Mouse (Mus musculus): ENCODE measurements around the gene Rbm15.
A peak's percentile ranks its signal among the peaks of the same experiment; 100 is the strongest.
"Not testable (repeated sequence)": the region's sequence is repeated elsewhere in the genome, so short reads cannot be mapped to it uniquely, and the experiment has no call there.

Gene Rbm15

DNA sequence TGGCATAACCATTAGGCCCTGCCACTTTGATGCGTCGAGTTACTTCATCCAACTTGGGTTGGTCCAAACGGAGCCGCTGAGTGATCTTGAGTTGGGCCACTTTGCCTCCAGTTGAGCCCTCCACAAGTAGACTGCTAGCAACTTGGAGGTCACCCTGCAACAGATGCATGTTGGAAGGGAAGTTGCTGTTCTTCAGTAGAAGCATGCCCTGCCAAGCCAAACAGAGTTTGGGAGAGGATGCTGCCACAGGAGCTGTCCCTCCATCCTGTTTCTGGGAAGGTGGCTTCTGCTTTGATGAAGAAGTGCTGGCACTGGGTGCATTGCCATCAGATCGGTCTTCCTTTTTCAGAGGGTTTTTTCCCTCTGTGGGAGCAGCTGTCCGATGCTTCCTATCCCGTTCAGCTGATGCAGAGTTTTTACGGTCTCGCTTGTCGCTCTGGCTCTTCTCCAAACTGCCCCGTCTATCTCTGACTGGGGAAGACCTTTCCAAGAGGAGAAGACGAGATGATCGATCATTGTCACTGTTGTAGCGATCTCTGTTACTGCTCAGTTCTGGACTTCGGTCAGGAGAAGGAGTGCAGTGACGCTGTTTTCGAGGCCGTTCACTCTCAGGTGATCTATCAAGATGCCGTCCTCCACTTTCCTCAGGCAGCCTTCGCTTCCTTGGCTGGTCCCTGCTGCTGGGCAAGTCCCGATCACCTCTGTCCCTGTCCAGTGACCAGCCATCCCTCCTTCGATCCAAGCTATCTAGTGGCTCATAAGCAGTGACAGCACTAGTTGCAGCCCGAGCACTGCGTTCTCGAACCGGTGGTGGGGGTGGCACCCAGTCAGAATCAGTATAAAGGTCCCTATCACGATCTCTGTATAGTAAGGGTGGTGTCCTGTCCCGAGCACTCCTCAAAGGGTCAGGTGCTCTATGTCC is 2.7 kb downstream of the Rbm15 start:
- peak; percentile 11 for DNase-seq

DNA sequence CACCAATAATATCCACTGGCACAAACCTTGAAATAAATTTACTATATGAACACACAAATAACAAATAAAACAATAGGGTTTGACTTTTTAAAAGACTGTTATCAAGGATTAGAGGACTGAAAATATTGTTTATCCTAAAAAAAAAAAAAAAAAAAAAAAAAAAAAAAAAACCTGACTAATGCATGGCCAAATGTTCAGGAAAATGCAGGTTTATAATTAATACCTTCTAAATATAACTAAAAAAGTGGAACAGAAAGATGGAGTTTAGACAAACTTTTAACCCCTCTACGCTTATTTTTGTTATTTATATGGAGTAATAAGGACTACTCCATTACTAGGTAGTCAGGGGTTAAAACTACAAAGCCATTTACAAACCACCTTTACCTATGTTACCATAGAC is 7.0 kb downstream of the Rbm15 start:
- DNase-seq: no peak

DNA sequence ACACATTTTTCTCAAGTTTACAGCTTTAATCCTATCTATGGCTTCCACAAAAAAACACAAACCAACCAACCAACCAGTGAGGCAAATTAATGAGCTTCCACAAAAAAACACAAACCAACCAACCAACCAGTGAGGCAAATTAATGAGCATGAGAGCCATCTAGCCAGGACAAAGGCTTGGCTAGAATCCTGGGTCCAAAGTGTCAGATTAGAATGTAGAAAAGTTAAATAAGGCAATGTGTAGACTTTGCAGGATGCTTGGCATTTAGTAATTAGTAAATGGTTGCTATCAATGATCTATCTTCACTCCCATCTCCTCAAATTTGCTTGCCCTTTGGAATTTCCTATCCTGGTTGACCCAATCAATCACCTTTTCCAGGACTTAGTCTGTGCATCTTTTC is 11.7 kb downstream of the Rbm15 start:
- DNase-seq: no peak

DNA sequence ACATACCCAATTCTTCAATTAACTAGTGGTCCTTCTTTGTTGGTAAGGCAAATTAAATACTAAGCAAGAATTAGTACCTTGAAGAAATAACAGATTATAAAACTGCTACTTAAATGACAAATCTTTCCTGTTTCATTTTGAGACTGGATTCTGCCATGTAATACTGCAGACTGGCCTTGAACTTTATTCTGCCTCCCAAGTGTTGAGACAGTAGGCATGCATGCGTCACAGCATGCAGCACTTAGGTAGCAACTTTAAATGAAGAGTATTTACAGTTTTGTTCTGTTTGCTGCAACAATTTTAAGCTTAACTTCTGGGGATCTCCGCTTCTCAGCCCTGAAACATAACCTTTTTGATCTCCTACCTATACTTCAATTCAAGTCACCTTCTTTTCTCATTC is 12.3 kb downstream of the Rbm15 start:
- DNase-seq: no peak

DNA sequence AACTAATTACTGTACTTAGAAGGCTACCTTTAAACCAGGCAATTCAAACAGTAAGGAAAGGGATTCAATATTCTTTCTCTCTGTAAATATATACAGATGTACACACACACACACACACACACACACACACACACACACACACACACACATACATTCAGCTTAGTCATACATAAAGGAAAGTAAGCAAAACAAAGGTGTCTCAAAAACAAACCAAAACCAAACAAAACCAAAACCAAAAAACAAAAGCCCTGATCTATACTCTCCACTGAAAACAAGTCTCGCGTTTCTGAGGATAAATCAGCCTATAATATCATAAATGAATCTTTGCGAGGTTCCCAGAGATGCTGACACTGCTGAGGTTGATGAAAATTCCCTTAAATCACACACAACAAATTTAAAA is 16.1 kb downstream of the Rbm15 start:
- DNase-seq: no peak

DNA sequence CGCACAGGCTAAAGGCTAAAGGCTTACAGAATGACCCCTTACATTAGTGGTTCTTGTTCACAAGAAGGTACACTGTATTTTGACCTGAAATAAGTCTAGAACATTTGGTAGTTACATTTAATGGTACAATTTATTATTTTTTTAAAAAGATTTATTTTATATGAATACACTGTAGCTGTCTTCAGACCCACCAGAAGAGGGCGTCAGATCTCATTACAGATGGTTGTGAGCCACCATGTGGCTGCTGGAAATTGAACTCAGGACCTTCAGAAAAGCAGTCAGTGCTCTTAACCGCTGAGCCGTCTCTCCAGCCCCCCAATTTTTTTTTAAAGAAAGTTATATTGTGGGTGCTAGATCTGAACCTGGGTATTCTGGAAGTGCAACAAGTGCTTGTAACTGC is 36.6 kb downstream of the Rbm15 start:
- not testable (repeated sequence) for DNase-seq

DNA sequence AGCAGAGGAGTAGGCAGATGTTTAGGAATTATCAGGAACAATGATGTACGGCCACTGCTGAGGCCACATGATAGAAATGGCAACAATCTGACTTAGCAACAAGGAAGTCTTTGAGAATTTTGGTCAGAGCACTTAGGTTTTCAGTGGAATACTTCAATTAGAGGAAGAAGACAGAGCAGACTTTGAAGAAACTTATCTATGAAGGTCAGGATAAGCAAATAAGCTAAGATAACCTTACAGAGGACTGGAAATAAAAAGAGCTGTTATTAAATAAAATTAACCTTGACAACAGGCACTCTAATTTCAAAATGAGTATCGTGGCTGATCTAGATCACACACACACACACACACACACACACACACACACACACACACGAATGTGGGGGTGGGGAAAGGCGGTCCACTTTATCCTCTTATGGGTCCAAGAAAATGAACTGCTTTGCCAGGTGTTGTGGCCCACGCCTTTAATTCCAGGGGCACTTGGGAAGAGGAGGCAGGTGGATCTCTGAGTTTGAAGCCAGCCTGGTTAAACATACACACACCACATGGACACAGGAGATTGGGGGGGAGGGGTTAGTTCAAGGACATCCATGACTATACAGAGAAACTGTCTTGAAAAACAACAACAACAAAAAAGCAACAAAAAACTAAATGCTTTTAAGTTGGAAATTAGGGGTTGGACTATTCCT is 37.7 kb downstream of the Rbm15 start:
- no peak for DNase-seq

DNA sequence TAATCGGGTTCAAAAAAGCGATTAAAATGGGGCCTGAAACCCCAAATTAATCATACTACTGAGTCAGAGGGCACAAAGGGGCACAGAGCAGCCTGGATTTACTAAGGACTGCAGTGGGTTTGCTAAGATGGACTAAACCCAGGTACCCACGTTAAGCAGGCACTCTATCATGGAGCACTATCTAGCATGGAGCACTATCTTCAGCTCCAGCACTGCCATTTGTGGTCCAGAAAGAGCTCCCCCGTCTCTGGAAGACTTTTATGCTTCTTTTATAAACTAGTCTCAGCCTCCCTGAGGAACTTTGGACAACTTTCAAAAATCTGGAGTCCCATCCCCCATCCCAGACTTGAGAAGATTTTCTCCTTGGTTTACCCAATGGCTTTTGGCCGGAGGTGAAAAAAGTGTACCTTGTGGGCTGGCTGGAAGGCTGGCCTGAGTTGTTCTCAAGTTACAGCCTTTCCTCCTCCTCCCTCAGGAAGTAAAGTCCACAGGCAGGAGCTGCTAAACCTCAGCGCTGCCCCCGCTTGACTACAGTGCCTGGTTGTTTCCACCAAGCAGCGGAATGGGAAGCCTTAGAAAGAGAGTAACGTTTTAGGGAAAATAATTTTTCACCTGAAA is 42.6 kb downstream of the Rbm15 start, which contains the start of gene Slc16a4:
TSS of gene Slc16a4 (plus strand) at position 467 of the 618 bp plus-strand sequence.
- no peak for DNase-seq

DNA sequence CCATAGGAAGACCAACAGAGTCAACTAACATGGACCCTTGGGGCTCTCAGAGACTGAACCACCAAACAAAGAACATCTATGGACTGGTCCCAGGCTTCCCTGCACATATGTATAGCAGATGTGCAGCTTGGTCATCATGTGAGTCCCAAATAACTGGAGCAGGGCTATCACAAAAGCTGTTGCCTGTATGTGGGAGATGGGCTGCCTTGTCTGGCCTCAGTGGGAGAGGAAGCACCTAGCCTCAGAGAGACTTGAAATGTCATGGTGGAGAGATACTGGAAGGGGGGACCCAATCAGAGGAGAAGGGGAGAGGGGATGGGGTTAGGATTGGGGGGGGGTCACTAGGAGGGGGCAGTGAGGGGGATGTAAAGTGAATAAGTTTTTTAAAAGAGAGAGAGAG is 46.1 kb downstream of the Rbm15 start:
- DNase-seq: no peak

DNA sequence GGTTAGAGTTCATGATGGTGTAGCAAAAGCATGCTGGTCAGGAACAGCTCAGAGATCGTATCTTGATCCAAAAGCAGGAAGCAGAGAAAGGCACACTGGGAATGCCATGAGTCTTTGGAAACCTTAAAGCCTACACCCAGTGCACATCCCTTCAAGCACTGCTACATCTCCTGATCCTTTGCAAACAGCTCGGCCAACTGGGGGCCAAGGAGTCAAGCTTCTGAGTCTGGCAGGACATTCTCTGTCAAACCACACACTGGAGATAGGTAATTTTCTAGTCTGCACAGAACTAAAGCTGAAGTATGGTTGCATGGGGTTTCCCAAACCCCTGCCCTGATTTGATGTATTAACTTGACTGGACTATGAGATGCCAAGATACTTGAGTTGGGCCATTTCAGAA is 47.4 kb downstream of the Rbm15 start:
- DNase-seq: no peak

DNA sequence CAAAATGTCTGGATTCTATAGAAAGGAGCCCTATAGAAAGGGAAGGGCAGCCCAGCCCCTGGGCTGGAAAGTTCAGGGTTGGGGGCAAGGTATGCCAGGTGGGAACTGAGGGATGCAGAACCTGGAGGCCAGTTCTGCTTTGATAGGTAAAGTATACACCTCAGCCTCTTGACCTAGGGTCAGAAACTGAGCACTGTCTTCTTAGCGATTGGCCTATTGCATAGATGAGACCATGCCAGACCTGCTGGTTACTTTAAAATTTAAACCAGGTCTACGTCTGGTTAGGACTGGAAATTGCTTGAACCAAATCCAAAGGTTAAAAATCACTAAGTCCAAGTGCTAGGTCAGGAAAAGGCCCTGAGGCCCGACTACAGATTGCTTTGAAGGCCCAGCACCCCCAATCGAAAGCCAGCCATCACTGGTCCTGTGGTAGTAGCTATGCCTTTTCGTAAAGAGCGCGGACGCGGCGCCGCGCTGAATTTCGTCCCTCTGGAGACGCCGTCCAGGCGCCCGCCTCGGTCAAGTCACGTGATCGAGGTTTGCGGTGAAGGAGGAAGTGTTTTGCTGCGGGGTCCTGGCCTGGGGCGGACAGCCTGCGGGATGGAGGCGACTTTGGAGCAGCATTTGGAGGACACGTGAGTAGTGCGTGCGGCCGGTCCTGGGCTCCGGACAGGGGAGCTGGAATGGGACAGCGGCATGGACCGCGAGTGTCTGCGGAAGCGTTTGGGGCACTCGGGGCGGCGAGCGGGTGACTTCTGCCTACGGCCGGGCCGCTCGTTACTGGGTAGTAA is 54.8 kb downstream of the Rbm15 start, which contains the start of gene Lamtor5:
TSS of gene Lamtor5 (plus strand) at position 380 of the 791 bp plus-strand sequence.
- peak; percentile 89 for DNase-seq

DNA sequence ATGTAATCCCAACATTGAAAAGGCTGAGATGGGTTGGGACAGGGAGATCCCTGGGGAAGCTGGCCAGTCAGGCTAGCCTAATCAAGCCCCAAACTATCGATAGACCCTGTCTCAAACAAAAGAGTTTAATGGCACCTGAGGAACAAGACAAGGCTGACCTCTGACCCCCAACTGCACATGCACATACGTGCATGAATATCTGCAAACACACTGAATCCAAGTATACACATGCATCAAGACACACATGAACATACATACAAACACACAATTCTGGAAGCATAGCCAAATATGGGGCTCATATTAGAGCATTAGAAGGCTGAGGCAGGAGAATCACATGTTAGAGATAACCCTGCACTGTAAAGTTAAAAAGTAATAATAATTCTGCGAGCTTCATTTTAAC is 56.8 kb downstream of the Rbm15 start:
- DNase-seq: no peak

DNA sequence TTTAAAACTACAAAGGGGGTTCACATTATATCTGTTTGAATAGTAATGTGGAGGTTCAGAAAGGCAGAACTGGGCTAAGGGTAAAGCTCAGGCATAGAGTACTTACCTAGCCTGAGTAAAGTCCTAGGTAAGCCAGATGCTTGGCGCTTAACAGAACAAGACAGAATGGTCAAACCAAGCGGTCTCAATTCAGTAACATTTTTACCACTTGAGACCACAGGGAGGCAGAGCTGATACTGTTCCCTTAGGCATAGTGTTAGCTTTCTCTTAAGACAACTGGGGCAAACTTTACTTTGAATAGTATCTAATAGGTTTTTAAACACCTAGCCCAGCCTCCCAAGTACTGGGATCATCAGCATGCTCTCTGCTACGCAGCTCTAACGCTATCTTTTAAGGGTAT is 57.5 kb downstream of the Rbm15 start:
- DNase-seq: no peak
